Mouse (Mus musculus) lung, postnatal 0 days (tissue): Measurements from ENCODE around the gene Abcc9. TPM values are rescaled to one million over a fixed set of nuclear protein-coding genes. Genes with fewer than 3 reads are reported as not detected.
A peak's percentile ranks its signal among the peaks of the same experiment; 100 is the strongest.

Source experiments
- ATAC-seq: fragments of 200-750 bp; cut with Nextera tagmentation; 2 replicates; pipeline ENCODE4 v1.8.0; 2017; ENCODE audit warnings: moderate library complexity
- DNase-seq: peaks from one replicate; pipeline ENCODE4 v3.0.0-alpha.2; 2016; ENCODE audit warnings: low spot score
- H3K27ac ChIP-seq: fragments of 300-500 bp; sonication (generic); 2 replicates; pipeline ENCODE4 v1.5.1; 2014; ENCODE audit warnings: antibody characterized with exemption, mild to moderate bottlenecking, low read length, mixed read lengths
- H3K27me3 ChIP-seq: fragments of 300-500 bp; sonication (generic); replicated peaks from 2 replicates; pipeline ENCODE4 v1.6.1; 2014; ENCODE audit warnings: low read length, mixed read lengths; ENCODE audit not compliant: insufficient read depth
- H3K36me3 ChIP-seq: fragments of 300-500 bp; sonication (generic); 2 replicates; pipeline ENCODE4 v1.6.1; 2014; ENCODE audit warnings: low read length, mixed read lengths; ENCODE audit not compliant: insufficient read depth
- H3K4me1 ChIP-seq: fragments of 300-500 bp; sonication (generic); 2 replicates; pipeline ENCODE4 v1.6.1; 2014; ENCODE audit warnings: antibody characterized with exemption, low read depth, low read length, mixed read lengths; ENCODE audit not compliant: insufficient read depth
- H3K4me2 ChIP-seq: fragments of 300-500 bp; sonication (generic); replicated peaks from 2 replicates; pipeline ENCODE4 v1.6.1; 2014; ENCODE audit warnings: low read depth, mild to moderate bottlenecking, low read length, moderate library complexity, mixed read lengths
- H3K4me3 ChIP-seq: fragments of 300-500 bp; sonication (generic); 2 replicates; pipeline ENCODE4 v1.5.1; 2014; ENCODE audit warnings: low read depth, low read length
- H3K9ac ChIP-seq: fragments of 300-500 bp; sonication (generic); replicated peaks from 2 replicates; pipeline ENCODE4 v1.6.1; 2014; ENCODE audit warnings: low read depth, mild to moderate bottlenecking
- H3K9me3 ChIP-seq: fragments of 300-500 bp; sonication (generic); 2 replicates; pipeline ENCODE4 v1.6.1; 2016; ENCODE audit warnings: low read length, mixed read lengths
- CTCF ChIP-seq: IDR thresholded peaks from 2 replicates; pipeline ENCODE4 v1.5.1; 2016; ENCODE audit warnings: antibody characterized with exemption, mild to moderate bottlenecking
- EP300 ChIP-seq: IDR thresholded peaks from 2 replicates; pipeline ENCODE4 v1.6.1; 2016; ENCODE audit warnings: antibody characterized with exemption, mild to moderate bottlenecking, control low read depth
- WGBS: fragments of 180-500 bp; shearing (Covaris S2); extraction: QIAGEN DNeasy Blood & Tissue Kit; methylation state at CpG from one replicate; pipeline ENCODE4 v1.1.7; 2014; 5-methylcytosine and 5-hydroxymethylcytosine counted together
- polyA plus RNA-seq: library from polyadenylated mRNA; unstranded; fragments of >200 nt; fragmentation: Nextera tagmentation; extraction: Ambion mirVana; gene quantifications from 2 replicates; pipeline ENCODE4 v1.2.1, GENCODE M21; 2015

The Abcc9 gene
- polyA plus RNA-seq, 1 experiment from 2014 or later, result 2.4 TPM

DNA sequence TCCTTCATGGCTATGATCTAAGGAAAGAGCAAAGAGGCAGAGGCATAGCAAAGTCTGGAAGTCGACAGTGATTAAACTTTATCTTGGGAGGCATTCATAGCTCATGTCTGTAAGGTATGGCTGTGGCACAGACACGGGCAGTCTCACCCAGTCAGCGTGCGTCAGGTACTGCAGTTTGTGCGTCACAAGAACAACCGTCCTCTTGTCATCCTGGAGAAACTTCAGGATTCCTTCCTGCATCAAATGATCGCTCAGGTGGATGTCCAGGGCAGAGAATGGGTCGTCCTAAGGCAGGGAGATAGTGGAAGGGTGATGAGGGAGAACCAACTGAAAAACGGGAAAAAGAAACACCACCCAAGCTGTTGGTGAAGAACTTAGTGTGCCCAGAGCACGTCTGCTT lies 62.8 kb downstream of the Abcc9 start:
- TF ChIP-seq EP300 (no peak), CTCF (no peak)
- no peak overlapping the region for H3K4me2 ChIP-seq
- no peaks in the 10 kb centered on the region for H3K4me1 ChIP-seq
- no peaks in the 10 kb centered on the region for H3K9me3 ChIP-seq
- no peaks in the 10 kb centered on the region for H3K36me3 ChIP-seq
- 83% methylated on average over 10 of the region's 10 CpGs for WGBS
- DNase-seq (no peak), ATAC-seq (no peak)
- no peak overlapping the region for H3K4me3 ChIP-seq
- H3K27me3 ChIP-seq, result no peaks in the 10 kb centered on the region
- H3K27ac ChIP-seq, result no peak overlapping the region
- no peak overlapping the region for H3K9ac ChIP-seq

DNA sequence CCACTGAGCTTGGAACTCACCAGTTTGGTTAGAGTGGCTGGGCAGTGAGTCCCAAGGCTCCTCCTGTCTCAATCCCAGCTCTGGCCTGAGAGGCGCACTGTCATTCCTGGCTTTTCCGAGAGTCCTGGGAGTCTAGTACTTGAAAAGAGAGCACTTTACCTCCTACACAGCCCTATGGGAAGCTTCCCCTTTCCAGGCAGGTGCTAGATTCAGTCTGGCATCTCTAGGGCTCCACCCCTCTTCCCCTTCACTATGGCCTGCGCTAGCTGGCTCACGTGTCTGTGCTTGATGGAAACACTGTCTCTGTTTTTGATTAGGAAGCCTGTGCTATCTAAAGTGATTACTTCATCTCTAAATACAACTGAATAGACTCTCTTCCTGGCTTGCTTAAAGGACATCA lies 66.5 kb downstream of the Abcc9 start:
- Histone ChIP-seq H3K4me2 (no peak overlapping the region), H3K4me1 (no peaks in the 10 kb centered on the region), H3K9me3 (no peaks in the 10 kb centered on the region), H3K4me3 (no peak overlapping the region), H3K27me3 (no peaks in the 10 kb centered on the region), H3K27ac (no peak overlapping the region), H3K36me3 (no peaks in the 10 kb centered on the region), H3K9ac (no peak overlapping the region)
- 42% methylated on average over 4 of the region's 4 CpGs for WGBS
- no peak for TF ChIP-seq EP300
- no peak for TF ChIP-seq CTCF
- ATAC-seq (no peak; the same call in 1 of the 2 replicates), DNase-seq (no peak)

DNA sequence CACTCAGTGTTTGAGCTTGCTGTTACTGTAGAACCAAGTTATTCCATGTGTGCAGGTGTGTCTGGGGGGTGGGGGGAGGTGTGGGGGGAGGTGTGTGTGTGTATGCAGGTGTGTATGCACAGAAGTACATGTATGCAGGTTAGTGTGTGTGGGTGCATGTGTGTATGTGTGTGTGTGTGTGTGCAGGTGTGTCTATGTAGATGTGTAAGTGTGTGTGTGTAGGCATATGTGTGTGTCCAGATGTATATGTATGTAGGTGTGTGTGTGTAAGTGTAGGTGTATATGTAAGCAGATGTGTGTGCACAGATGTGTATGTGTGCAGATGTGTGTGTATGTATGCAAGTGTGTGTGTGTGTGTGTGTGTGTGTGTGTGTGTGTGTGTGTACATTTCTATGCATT lies 66.9 kb downstream of the Abcc9 start:
- no peaks in the 10 kb centered on the region for H3K36me3 ChIP-seq
- H3K27ac ChIP-seq, result no peak overlapping the region
- DNase-seq (no peak), ATAC-seq (no peak)
- no peaks in the 10 kb centered on the region for H3K9me3 ChIP-seq
- no peak for TF ChIP-seq EP300
- no peak for TF ChIP-seq CTCF
- H3K27me3 ChIP-seq, result no peaks in the 10 kb centered on the region
- H3K4me2 ChIP-seq, result no peak overlapping the region
- no peaks in the 10 kb centered on the region for H3K4me1 ChIP-seq
- H3K9ac ChIP-seq, result no peak overlapping the region
- no peak overlapping the region for H3K4me3 ChIP-seq

DNA sequence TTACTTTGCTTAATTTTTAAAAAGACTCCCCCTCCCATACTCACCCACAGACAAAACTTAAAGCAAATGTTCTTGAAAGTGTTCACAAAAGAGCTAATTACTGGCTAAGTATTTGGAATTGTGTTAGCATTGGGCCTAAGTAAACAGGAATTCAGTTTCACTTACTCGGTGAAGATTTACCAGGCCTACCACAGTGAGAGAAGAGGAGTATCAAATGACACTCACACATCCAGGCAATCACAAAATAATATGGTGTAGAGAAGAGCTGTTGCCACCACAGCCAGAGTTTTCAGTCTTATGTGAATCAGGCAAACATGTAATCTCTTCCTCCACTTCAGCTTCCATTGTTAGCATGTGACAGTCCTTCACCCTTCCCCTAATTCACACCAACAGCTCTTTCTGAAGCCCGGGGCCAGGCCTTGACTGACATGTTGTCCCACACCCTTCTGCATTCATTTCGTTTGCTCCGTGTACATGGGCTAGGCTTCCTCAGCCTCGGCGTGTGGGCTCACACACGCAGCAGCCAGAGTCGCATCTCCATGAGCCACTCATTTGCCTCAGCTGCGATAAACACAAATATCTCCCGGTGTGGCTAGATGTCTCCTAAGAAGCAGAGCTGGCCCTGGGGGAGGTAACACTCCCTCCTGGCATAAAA lies 67.5 kb downstream of the Abcc9 start:
- DNase-seq (no peak), ATAC-seq (no peak)
- H3K27me3 ChIP-seq, result no peaks in the 10 kb centered on the region
- H3K9ac ChIP-seq, result no peak overlapping the region
- H3K4me1 ChIP-seq, result no peaks in the 10 kb centered on the region
- H3K4me3 ChIP-seq, result no peak overlapping the region
- no peak overlapping the region for H3K27ac ChIP-seq
- TF ChIP-seq CTCF (no peak), EP300 (no peak)
- H3K4me2 ChIP-seq, result no peak overlapping the region
- no peaks in the 10 kb centered on the region for H3K36me3 ChIP-seq
- H3K9me3 ChIP-seq, result no peaks in the 10 kb centered on the region
- WGBS, result 60% methylated on average over 10 of the region's 10 CpGs

DNA sequence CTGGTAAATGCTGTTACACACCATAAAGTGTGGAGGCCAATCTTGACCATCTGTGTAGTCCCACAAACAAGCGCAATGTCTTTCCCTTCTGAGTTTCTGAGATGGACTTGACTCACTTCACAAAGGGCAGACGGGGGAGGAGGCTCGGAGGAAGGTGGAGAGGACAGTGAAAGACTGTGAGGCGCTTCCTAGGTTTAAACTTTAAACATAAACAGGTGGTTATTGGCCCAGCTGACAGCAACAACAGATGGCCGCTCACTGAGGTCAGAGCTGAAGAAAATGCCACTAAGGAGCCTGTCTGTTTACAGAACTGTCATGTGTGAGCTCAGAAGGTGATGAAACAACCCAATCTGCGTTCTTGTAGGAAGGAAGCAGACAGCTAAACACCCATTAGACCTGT lies 78.8 kb downstream of the Abcc9 start:
- H3K4me2 ChIP-seq, result no peak overlapping the region
- no peak overlapping the region for H3K9ac ChIP-seq
- H3K4me1 ChIP-seq, result no peaks in the 10 kb centered on the region
- no peak for ATAC-seq
- TF ChIP-seq CTCF (no peak), EP300 (no peak)
- no peak for DNase-seq
- H3K36me3 ChIP-seq, result no peaks in the 10 kb centered on the region
- H3K27me3 ChIP-seq, result no peaks in the 10 kb centered on the region
- no peaks in the 10 kb centered on the region for H3K9me3 ChIP-seq
- H3K4me3 ChIP-seq, result no peak overlapping the region
- H3K27ac ChIP-seq, result no peak overlapping the region
- WGBS, result 43% methylated on average over 6 of the region's 6 CpGs

DNA sequence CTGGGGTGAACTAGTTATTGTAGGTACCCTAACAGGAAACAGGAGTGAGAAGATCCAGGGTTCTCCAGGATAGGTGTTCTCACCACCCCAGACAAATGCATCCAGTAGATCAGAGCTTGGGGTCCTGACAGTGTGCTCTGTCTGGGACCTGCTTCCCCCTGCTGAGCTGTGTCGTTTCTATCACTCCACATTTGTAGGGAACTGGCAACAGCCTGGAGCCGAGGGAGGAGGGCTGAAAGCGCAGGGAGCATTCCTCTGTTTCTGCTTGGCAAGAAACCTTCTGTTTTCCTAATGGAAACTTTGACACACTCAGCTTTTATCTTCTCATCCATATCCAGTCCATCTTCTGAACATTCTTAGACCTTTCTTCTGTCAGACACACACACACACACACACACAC lies 85.5 kb downstream of the Abcc9 start:
- H3K9me3 ChIP-seq, result no peaks in the 10 kb centered on the region
- no peak overlapping the region for H3K4me3 ChIP-seq
- peak; percentile 77 for DNase-seq
- 8% methylated on average over 3 of the region's 3 CpGs for WGBS
- no peak overlapping the region for H3K4me2 ChIP-seq
- ATAC-seq, result peak; percentile 60
- no peaks in the 10 kb centered on the region for H3K36me3 ChIP-seq
- H3K4me1 ChIP-seq, result no peaks in the 10 kb centered on the region
- no peak overlapping the region for H3K9ac ChIP-seq
- H3K27ac ChIP-seq, result no peak overlapping the region
- TF ChIP-seq EP300 (no peak), CTCF (no peak)
- H3K27me3 ChIP-seq, result no peaks in the 10 kb centered on the region

DNA sequence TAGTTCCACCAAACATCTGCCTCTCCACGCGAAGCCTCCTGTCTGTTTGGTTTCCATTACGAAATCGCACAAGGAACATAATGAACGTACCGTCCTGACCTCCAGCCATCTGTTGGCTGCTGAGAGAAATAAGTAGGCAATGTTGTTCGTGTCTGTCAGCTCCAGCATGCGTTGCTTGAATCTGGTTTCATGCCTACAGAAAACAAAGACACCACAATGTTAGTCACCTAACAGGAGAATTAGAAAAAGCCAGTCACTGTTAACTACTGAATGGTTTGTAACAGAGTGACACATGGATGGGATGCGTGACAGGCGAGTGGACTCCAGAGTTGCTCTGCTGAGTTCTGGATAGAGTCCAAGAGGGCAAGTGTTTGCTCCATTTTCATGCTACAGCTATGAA lies 87.8 kb downstream of the Abcc9 start:
- Histone ChIP-seq H3K27me3 (no peaks in the 10 kb centered on the region), H3K4me1 (no peaks in the 10 kb centered on the region), H3K4me3 (no peak overlapping the region), H3K27ac (no peak overlapping the region), H3K4me2 (no peak overlapping the region), H3K36me3 (no peaks in the 10 kb centered on the region), H3K9me3 (no peaks in the 10 kb centered on the region), H3K9ac (no peak overlapping the region)
- DNase-seq (peak; percentile 93), ATAC-seq (peak; percentile 82)
- peak; percentile 19; the same call in 1 of the 2 replicates for TF ChIP-seq CTCF
- TF ChIP-seq EP300, result peak; percentile 85
- 48% methylated on average over 10 of the region's 10 CpGs for WGBS
